Mouse (Mus musculus): ENCODE measurements around the gene Slc25a22. TPM values are rescaled to one million over a fixed set of nuclear protein-coding genes. Genes with fewer than 3 reads are reported as not detected.

Slc25a22 gene
- 134 and 159 TPM in 2 replicates for polyA plus RNA-seq (2012; rRNA removed; ENCODE audit: low replicate concordance)

GRCm38 (mm10) chr7:141437178-141438120 lies at the start of gene Slc25a22:
TSS of gene Slc25a22 (minus strand) at chr7:141437892.

GRCm38 (mm10) chr7:141475011-141475804 lies 37.5 kb upstream of the Slc25a22 start, which contains the start of the genes Polr2l and Tspan4:
TSS of gene Polr2l (minus strand) at chr7:141475132.
TSS of gene Tspan4 (plus strand) at chr7:141475240.

GRCm38 (mm10) chr7:141467230-141468030 lies 29.7 kb upstream of the Slc25a22 start, which contains the start of gene Cd151:
TSS of gene Cd151 (plus strand) at chr7:141467392.

GRCm38 (mm10) chr7:141460391-141461113 lies 22.9 kb upstream of the Slc25a22 start, which contains the start of gene Cracr2b:
TSS of gene Cracr2b (plus strand) at chr7:141461094.

GRCm38 (mm10) chr7:141454967-141455551 lies 17.4 kb upstream of the Slc25a22 start, which contains the start of gene Pnpla2:
TSS of gene Pnpla2 (plus strand) at chr7:141455198.

GRCm38 (mm10) chr7:141447110-141447991 lies 9.7 kb upstream of the Slc25a22 start, which contains the start of gene Rplp2:
TSS of gene Rplp2 (plus strand) at chr7:141447370.

GRCm38 (mm10) chr7:141443828-141444237 lies 6.1 kb upstream of the Slc25a22 start, which contains the start of gene Pidd1:
TSS of gene Pidd1 (minus strand) at chr7:141444025.

GRCm38 (mm10) chr7:141429310-141429709 lies 8.4 kb downstream of the Slc25a22 start, which contains the start of gene Cend1:
TSS of gene Cend1 (minus strand) at chr7:141429491.

GRCm38 (mm10) chr7:141413809-141414584 lies 23.7 kb downstream of the Slc25a22 start, which contains the start of gene Gatd1:
TSS of gene Gatd1 (minus strand) at chr7:141414136.

GRCm38 (mm10) chr7:141391625-141392551 lies 45.8 kb downstream of the Slc25a22 start, which contains the start of gene Taldo1:
TSS of gene Taldo1 (plus strand) at chr7:141392199.

Other genes starting within 250 kb of the Slc25a22 start
- gene Hras, start 243.9 kb downstream of the Slc25a22 start, polyA plus RNA-seq (2012; rRNA removed; ENCODE audit: low replicate concordance), result 82.4 and 82.9 TPM in 2 replicates
- 6.6 and 7.6 TPM in 2 replicates for gene Lrrc56, start 243.7 kb downstream of the Slc25a22 start, polyA plus RNA-seq (2012; rRNA removed; ENCODE audit: low replicate concordance)
- gene Lmntd2, start 223.8 kb downstream of the Slc25a22 start, polyA plus RNA-seq (2012; rRNA removed; ENCODE audit: low replicate concordance), result 0.26 and 3.7 TPM in 2 replicates
- 8.8 and 33.1 TPM in 2 replicates for gene Rassf7, start 222.0 kb downstream of the Slc25a22 start, polyA plus RNA-seq (2012; rRNA removed; ENCODE audit: low replicate concordance)
- gene Phrf1, start 209.1 kb downstream of the Slc25a22 start, polyA plus RNA-seq (2012; rRNA removed; ENCODE audit: low replicate concordance), result 16.5 and 28.7 TPM in 2 replicates
- 72.7 and 97.5 TPM in 2 replicates for gene Irf7, start 171.4 kb downstream of the Slc25a22 start, polyA plus RNA-seq (2012; rRNA removed; ENCODE audit: low replicate concordance)
- 0.13 and 0.35 TPM in 2 replicates for gene Cdhr5, start 161.1 kb downstream of the Slc25a22 start, polyA plus RNA-seq (2012; rRNA removed; ENCODE audit: low replicate concordance)
- gene Sct, start 158.8 kb downstream of the Slc25a22 start, polyA plus RNA-seq (2012; rRNA removed; ENCODE audit: low replicate concordance), result 1.4 and 1.8 TPM in 2 replicates
- gene Drd4, start 145.9 kb downstream of the Slc25a22 start, polyA plus RNA-seq (2012; rRNA removed; ENCODE audit: low replicate concordance), result 0.09 TPM in 1 of 2 replicates, not detected in the other
- 19.0 and 35.2 TPM in 2 replicates for gene Deaf1, start 110.2 kb downstream of the Slc25a22 start, polyA plus RNA-seq (2012; rRNA removed; ENCODE audit: low replicate concordance)
- 58.4 and 71.0 TPM in 2 replicates for gene Tmem80, start 110.2 kb downstream of the Slc25a22 start, polyA plus RNA-seq (2012; rRNA removed; ENCODE audit: low replicate concordance)
- gene Eps8l2, start 99.0 kb downstream of the Slc25a22 start, polyA plus RNA-seq (2012; rRNA removed; ENCODE audit: low replicate concordance), result 20.1 and 30.8 TPM in 2 replicates
- gene Taldo1, start 45.7 kb downstream of the Slc25a22 start, polyA plus RNA-seq (2012; rRNA removed; ENCODE audit: low replicate concordance), result 446 and 750 TPM in 2 replicates
- 59.5 and 84.7 TPM in 2 replicates for gene Gatd1, start 23.8 kb downstream of the Slc25a22 start, polyA plus RNA-seq (2012; rRNA removed; ENCODE audit: low replicate concordance)
- gene Cend1, start 8.4 kb downstream of the Slc25a22 start, polyA plus RNA-seq (2012; rRNA removed; ENCODE audit: low replicate concordance), result 0.97 and 1.7 TPM in 2 replicates
- gene Pidd1, start 6.1 kb upstream of the Slc25a22 start, polyA plus RNA-seq (2012; rRNA removed; ENCODE audit: low replicate concordance), result 9.8 and 14.5 TPM in 2 replicates
- 457 and 759 TPM in 2 replicates for gene Rplp2, start 9.5 kb upstream of the Slc25a22 start, polyA plus RNA-seq (2012; rRNA removed; ENCODE audit: low replicate concordance)
- gene Pnpla2, start 17.3 kb upstream of the Slc25a22 start, polyA plus RNA-seq (2012; rRNA removed; ENCODE audit: low replicate concordance), result 1,309 and 3,373 TPM in 2 replicates
- gene Cracr2b, start 23.2 kb upstream of the Slc25a22 start, polyA plus RNA-seq (2012; rRNA removed; ENCODE audit: low replicate concordance), result 34.3 and 65.7 TPM in 2 replicates
- 617 and 1,187 TPM in 2 replicates for gene Cd151, start 29.5 kb upstream of the Slc25a22 start, polyA plus RNA-seq (2012; rRNA removed; ENCODE audit: low replicate concordance)
- 63.9 and 76.4 TPM in 2 replicates for gene Polr2l, start 37.2 kb upstream of the Slc25a22 start, polyA plus RNA-seq (2012; rRNA removed; ENCODE audit: low replicate concordance)
- gene Tspan4, start 37.3 kb upstream of the Slc25a22 start, polyA plus RNA-seq (2012; rRNA removed; ENCODE audit: low replicate concordance), result 166 and 253 TPM in 2 replicates
- gene Chid1, start 102.0 kb upstream of the Slc25a22 start, polyA plus RNA-seq (2012; rRNA removed; ENCODE audit: low replicate concordance), result 38.6 and 54.6 TPM in 2 replicates
- gene Ap2a2, start 124.3 kb upstream of the Slc25a22 start, polyA plus RNA-seq (2012; rRNA removed; ENCODE audit: low replicate concordance), result 72.0 and 79.4 TPM in 2 replicates
- gene Muc6, start 217.4 kb upstream of the Slc25a22 start, polyA plus RNA-seq (2012; rRNA removed; ENCODE audit: low replicate concordance), result 0.03 and 0.05 TPM in 2 replicates

All from subcutaneous adipose tissue, adult 2 months (tissue).